Mouse (Mus musculus) kidney, adult 2 months (tissue): ENCODE data around the gene Actn2. TPM values are rescaled to one million over a fixed set of nuclear protein-coding genes. Genes with fewer than 3 reads are reported as not detected.

Experiments used
- DNase-seq: peaks from one replicate; pipeline ENCODE4 v3.0.0; 2021
- H3K27ac ChIP-seq: fragments of 200-500 bp; 2 replicates; pipeline ENCODE4 v1.5.1; 2012; ENCODE audit warnings: low read depth, low read length, control low read depth, inconsistent platforms; ENCODE audit not compliant: insufficient read depth
- H3K27me3 ChIP-seq: fragments of 200-500 bp; replicated peaks from 2 replicates; pipeline ENCODE4 v1.6.1; 2012; ENCODE audit warnings: mild to moderate bottlenecking, moderate library complexity, low read length, inconsistent platforms; ENCODE audit not compliant: control insufficient read depth, insufficient read depth
- H3K36me3 ChIP-seq: fragments of 200-500 bp; 2 replicates; pipeline ENCODE4 v1.6.1; 2012; ENCODE audit warnings: mild to moderate bottlenecking, moderate library complexity, low read length, inconsistent platforms; ENCODE audit not compliant: control insufficient read depth, insufficient read depth
- H3K4me1 ChIP-seq: fragments of 200-500 bp; 2 replicates; pipeline ENCODE4 v1.6.1; 2011; ENCODE audit warnings: low read length; ENCODE audit not compliant: control insufficient read depth, insufficient read depth
- H3K4me3 ChIP-seq: fragments of 200-500 bp; 2 replicates; pipeline ENCODE4 v1.5.1; 2011; ENCODE audit warnings: mild to moderate bottlenecking, low read depth, low read length, control low read depth; ENCODE audit not compliant: insufficient read depth
- CTCF ChIP-seq: fragments of 200-500 bp; conservative IDR thresholded peaks from 2 replicates; pipeline ENCODE4 v1.5.1; 2011; ENCODE audit warnings: low read depth, mild to moderate bottlenecking, control low read depth, low read length, moderate library complexity, mixed read lengths; ENCODE audit not compliant: insufficient read depth, insufficient read length
- POLR2A ChIP-seq: fragments of 200-500 bp; IDR thresholded peaks from one replicate; pipeline ENCODE4 v1.6.1; 2011; ENCODE audit warnings: low read depth, low read length, control low read depth
- WGBS: fragments of 180-500 bp; shearing (Covaris S2); methylation state at CpG from one replicate; pipeline ENCODE4 v1.1.7; 2018; 5-methylcytosine and 5-hydroxymethylcytosine counted together
- polyA plus RNA-seq: library from polyadenylated mRNA; depleted of rRNA; stranded (reverse); fragments of >200 nt; gene quantifications from 2 replicates; pipeline ENCODE4 v1.2.3, GENCODE M21; 2012

Actn2 gene
- polyA plus RNA-seq, 1 experiment, result 25.0 TPM

DNA sequence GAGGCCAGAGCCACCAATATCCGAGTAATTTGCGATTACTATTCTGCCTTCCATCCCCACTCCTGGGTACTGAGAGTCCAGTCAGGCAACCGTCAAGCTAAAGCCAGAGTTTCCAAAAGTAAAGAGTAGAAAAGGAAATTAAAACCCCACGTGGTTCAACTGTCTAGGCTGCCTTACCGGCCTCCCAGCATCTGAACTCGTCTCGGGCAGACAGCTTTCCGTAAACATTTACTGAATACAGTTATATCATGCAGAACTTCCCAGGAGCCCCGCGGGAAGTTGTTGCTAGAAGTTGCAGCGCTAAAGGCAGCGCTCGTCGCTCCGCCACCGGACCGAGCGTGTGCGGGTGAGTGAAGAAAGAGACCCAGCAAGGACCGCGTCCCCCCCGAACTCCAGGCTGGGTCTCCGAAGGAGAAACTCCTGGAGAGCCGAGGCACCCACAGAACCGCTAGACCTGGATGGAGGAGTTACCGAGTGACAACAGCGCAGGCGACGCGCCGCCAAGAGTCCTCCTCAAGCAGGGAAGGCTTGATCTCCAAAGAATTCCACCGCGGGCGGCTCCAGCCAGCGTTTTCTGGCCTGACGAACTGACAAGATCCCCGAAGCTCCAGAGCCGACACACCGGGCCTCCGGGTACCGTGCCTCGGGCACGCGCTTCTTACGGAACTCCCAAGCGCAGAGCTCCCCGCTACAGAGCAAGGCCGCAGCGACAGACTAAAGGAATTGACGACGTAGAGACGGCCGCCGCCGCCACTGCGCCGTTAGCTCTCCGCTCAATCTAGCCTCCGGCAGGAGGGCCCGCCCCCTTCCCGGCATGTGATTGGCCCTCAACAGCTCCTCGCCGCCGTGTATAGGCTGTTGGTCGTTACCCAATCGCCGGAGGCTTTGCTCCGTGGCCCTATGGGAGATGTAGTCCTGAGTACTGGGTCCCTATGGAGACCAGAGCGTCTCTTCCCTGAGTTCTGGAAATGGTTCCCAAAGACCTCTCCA lies 82.9 kb downstream of the Actn2 start, which contains the start of gene Mtr:
TSS of gene Mtr (minus strand) at position 723 of the 990 bp plus-strand sequence.
- H3K27me3 ChIP-seq, result no peaks in the 10 kb centered on the region
- peak; percentile 98 for DNase-seq
- peak within 1 kb of the TSS; percentile 61 for H3K27ac ChIP-seq
- peak within 1 kb of the TSS; percentile 67 for H3K4me3 ChIP-seq
- WGBS, result under 1% methylated on average over 69 of the region's 69 CpGs
- no peaks in the 10 kb centered on the region for H3K36me3 ChIP-seq
- TF ChIP-seq POLR2A (peak; percentile 74), CTCF (no peak)
- H3K4me1 ChIP-seq, result peaks cover 9% of the 10 kb centered on the region; the same call in 1 of the 2 replicates

DNA sequence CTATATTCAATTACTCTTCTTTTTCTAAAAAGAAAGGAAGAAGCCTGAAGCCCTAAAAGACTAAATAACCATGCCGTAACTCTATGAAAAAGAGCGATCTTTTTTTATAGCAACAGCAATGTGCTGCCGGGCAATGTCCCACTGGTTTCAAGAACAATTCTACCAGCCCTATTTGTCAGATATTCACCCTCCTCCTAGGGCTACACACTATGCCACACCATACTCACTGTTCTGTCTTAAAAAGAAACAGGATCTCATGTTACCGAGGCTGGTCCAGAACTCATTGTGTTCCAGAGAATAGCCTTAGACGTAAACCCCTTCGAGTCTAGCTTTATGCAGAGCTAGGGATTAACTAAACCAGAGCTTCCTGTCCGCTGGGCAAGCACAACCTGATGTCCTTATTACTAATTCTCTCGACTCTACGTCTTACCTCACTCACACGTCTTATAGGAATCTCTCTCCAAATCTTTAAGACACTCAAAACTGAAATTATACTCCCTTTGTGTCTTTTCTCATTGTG lies 83.6 kb downstream of the Actn2 start:
- H3K27me3 ChIP-seq, result no peaks in the 10 kb centered on the region
- peak overlapping the region; percentile 24; the same call in 1 of the 2 replicates for H3K27ac ChIP-seq
- peak overlapping the region; percentile 67 for H3K4me3 ChIP-seq
- no peaks in the 10 kb centered on the region; the same call in 1 of the 2 replicates for H3K36me3 ChIP-seq
- peak; percentile 14 for DNase-seq
- 10% methylated on average over 10 of the region's 10 CpGs for WGBS
- TF ChIP-seq POLR2A, result no peak
- TF ChIP-seq CTCF, result no peak
- H3K4me1 ChIP-seq, result peaks cover 9% of the 10 kb centered on the region; the same call in 1 of the 2 replicates

DNA sequence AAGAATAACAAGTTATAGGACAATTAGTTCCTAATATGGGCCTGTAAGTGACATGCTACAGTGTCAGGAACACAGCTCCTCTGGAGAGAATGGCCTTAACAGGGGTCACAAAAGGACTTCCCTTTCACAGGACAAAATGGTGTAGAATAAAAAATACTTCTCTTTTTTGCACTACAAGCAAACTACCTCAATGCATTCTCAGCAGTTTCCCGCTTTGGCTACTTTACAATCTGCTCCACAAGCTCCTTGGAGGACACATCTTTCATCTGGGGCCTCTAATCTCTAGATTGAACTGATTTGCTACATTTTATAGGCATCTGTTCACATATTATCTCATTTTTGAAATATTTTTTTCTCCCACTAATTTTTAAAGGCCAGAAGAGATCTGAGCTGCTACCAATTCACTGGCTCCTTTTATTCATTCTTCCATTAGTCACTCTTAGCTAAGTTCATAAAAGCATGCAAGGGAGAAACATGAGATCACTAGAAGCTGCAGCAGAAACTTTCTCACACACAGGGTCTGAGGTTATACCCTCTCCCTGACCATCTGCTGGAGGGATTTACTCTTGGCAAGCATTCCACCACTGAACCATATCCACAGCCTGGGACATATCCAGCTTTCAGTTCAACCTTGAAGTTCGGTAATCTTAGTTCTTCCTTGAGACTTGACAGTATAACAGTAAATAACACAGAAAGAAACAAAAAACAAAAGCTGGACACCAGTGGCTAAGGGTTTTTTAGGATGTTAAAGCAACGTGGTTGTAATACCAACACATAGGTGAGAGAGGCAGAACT lies 84.5 kb downstream of the Actn2 start:
- peak overlapping the region; percentile 12; the same call in 1 of the 2 replicates for H3K27ac ChIP-seq
- no peaks in the 10 kb centered on the region; the same call in 1 of the 2 replicates for H3K36me3 ChIP-seq
- H3K27me3 ChIP-seq, result no peaks in the 10 kb centered on the region
- peaks cover 9% of the 10 kb centered on the region; the same call in 1 of the 2 replicates for H3K4me1 ChIP-seq
- H3K4me3 ChIP-seq, result no peak overlapping the region
- TF ChIP-seq CTCF (no peak), POLR2A (no peak)
- WGBS, result 48% methylated on average over 3 of the region's 3 CpGs
- DNase-seq, result peak; percentile 51

DNA sequence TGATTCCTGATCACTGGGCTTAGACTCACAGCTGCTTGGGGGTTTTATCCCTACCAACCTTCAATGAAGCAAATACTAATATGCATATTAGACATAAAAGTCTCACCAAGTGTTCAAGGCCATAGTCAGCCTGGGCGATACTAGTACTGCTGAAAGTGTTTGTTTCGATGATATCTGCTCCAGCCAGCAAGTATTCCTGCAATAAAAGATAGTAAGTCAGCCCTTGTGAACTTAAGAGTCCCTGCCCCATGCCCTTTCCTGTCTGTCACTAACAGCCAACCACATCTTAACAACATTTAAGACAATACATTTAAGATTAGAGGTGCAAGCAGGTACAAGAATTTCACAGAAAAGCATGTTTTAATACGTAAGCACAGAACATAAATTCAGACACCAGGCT lies 90.1 kb downstream of the Actn2 start:
- H3K27ac ChIP-seq, result no peak overlapping the region
- H3K4me1 ChIP-seq, result peaks cover 8% of the 10 kb centered on the region; the same call in 1 of the 2 replicates
- H3K27me3 ChIP-seq, result no peaks in the 10 kb centered on the region
- no peaks in the 10 kb centered on the region; the same call in 1 of the 2 replicates for H3K36me3 ChIP-seq
- DNase-seq, result no peak
- no peak overlapping the region for H3K4me3 ChIP-seq
- TF ChIP-seq POLR2A, result no peak
- no peak for TF ChIP-seq CTCF
- WGBS, result 97% methylated on average over 3 of the region's 3 CpGs

- TF ChIP-seq CTCF, result no peak
- no peak overlapping the region; the same call in 1 of the 2 replicates for H3K27ac ChIP-seq
- H3K4me3 ChIP-seq, result no peak overlapping the region
- DNase-seq, result peak; percentile 51
- no peaks in the 10 kb centered on the region; the same call in none of the 2 replicates for H3K36me3 ChIP-seq
- H3K4me1 ChIP-seq, result peaks cover 7% of the 10 kb centered on the region; the same call in 1 of the 2 replicates
- WGBS, result 41% methylated on average over 8 of the region's 8 CpGs
- no peaks in the 10 kb centered on the region for H3K27me3 ChIP-seq
These were observed 91.2 kb downstream of the Actn2 start for GRCm38 (mm10) chr13:12249195-12249898.

- TF ChIP-seq CTCF, result no peak
- no peak for TF ChIP-seq POLR2A
- Histone ChIP-seq H3K36me3 (no peaks in the 10 kb centered on the region; the same call in 1 of the 2 replicates), H3K27me3 (no peaks in the 10 kb centered on the region), H3K27ac (no peak overlapping the region), H3K4me3 (no peak overlapping the region), H3K4me1 (peaks cover 7% of the 10 kb centered on the region; the same call in 1 of the 2 replicates)
- no peak for DNase-seq
- 92% methylated on average over 2 of the region's 2 CpGs for WGBS
These were observed 94.6 kb downstream of the Actn2 start for GRCm38 (mm10) chr13:12245938-12246337.
